Mouse (Mus musculus) testis, adult 2 months (tissue): ENCODE measurements around the gene Gm11596. TPM values are rescaled to one million over a fixed set of nuclear protein-coding genes. Genes with fewer than 3 reads are reported as not detected.
"Not testable (repeated sequence)": the region's sequence is repeated elsewhere in the genome, so short reads cannot be mapped to it uniquely, and the experiment has no call there.

ENCODE experiments used
- H3K27ac ChIP-seq: fragments of 200-500 bp; 2 replicates; pipeline ENCODE4 v1.5.1; 2012; ENCODE audit warnings: low read depth, low read length; ENCODE audit not compliant: control insufficient read depth, insufficient read depth
- H3K27me3 ChIP-seq: fragments of 200-500 bp; 2 replicates; pipeline ENCODE4 v1.6.1; 2012; ENCODE audit warnings: mild to moderate bottlenecking, low read length, moderate library complexity; ENCODE audit not compliant: control insufficient read depth, insufficient read depth
- H3K36me3 ChIP-seq: fragments of 200-500 bp; 2 replicates; pipeline ENCODE4 v1.6.1; 2012; ENCODE audit warnings: mild to moderate bottlenecking, low read length; ENCODE audit not compliant: control insufficient read depth, insufficient read depth
- H3K4me1 ChIP-seq: fragments of 200-500 bp; 2 replicates; pipeline ENCODE4 v1.6.1; 2012; ENCODE audit warnings: low read length; ENCODE audit not compliant: control insufficient read depth, insufficient read depth
- H3K4me3 ChIP-seq: fragments of 200-500 bp; 2 replicates; pipeline ENCODE4 v1.5.1; 2012; ENCODE audit warnings: low read depth, mild to moderate bottlenecking, low read length, moderate library complexity, mixed read lengths; ENCODE audit not compliant: control insufficient read depth
- CTCF ChIP-seq: fragments of 200-500 bp; IDR thresholded peaks from 2 replicates; pipeline ENCODE4 v1.5.1; 2012; ENCODE audit warnings: low read depth, mild to moderate bottlenecking, inconsistent platforms, low read length, moderate library complexity; ENCODE audit not compliant: control insufficient read depth, insufficient read depth, insufficient replicate concordance
- POLR2A ChIP-seq: fragments of 200-500 bp; IDR thresholded peaks from 2 replicates; pipeline ENCODE4 v1.6.1; 2012; ENCODE audit warnings: low read depth, mild to moderate bottlenecking, inconsistent platforms, low read length, moderate library complexity; ENCODE audit not compliant: control insufficient read depth
- polyA plus RNA-seq: library from polyadenylated mRNA; depleted of rRNA; stranded (reverse); fragments of >200 nt; gene quantifications from 2 replicates; pipeline ENCODE4 v1.2.3, GENCODE M21; 2012; rRNA removed

Gm11596 gene
- polyA plus RNA-seq: not detected in 2 replicates

DNA sequence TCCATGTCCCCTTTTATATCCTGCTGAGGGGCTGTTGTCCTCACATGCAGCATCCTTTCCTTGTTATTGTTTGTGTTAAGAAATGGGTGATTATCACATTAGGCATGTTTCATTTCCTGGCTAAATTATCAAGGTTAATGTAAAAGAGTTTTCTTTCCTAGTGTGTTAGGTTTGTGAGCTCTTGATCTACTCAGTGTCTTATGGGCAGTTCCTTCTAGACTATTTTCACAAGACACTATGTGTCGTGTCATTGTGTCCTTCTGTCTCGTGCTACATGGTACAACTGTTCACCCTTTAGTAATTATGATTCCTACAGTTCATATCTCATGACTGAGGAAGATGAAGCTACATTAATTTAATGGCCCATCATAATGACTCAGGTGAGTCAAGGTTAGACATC lies at the start of gene Gm11596:
TSS of gene Gm11596 (minus strand) at position 101 of the 400 bp plus-strand sequence.
- no peak within 1 kb of the TSS for H3K27ac ChIP-seq
- no peaks in the 10 kb centered on the region for H3K36me3 ChIP-seq
- no peaks in the 10 kb centered on the region for H3K27me3 ChIP-seq
- no peaks in the 10 kb centered on the region for H3K4me1 ChIP-seq
- no peak within 1 kb of the TSS for H3K4me3 ChIP-seq
- TF ChIP-seq POLR2A: no peak
- no peak for TF ChIP-seq CTCF

DNA sequence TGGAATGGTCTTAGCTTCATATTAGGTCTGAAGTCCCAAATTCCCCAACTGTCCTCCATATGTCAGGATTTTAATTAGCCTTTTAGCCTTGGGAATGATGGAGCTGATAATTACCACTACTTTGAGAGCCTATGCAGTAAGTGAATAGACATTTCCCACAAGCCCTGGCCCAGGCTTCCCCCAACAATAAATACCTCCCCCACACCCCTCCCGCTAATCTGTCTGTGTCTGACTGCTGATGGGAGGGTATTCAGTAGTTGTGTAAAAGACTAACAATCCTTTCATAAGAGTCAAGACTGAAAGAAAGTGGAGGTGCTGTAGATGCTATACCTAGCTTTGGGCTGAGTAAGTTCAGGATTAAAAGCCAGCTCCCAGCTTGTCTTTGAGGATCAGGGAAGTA lies 48.9 kb upstream of the Gm11596 start:
- TF ChIP-seq POLR2A (no peak), CTCF (no peak)
- no peaks in the 10 kb centered on the region for H3K27me3 ChIP-seq
- H3K4me3 ChIP-seq: no peak overlapping the region
- no peaks in the 10 kb centered on the region; the same call in none of the 2 replicates for H3K4me1 ChIP-seq
- H3K27ac ChIP-seq: no peak overlapping the region
- H3K36me3 ChIP-seq: no peaks in the 10 kb centered on the region

DNA sequence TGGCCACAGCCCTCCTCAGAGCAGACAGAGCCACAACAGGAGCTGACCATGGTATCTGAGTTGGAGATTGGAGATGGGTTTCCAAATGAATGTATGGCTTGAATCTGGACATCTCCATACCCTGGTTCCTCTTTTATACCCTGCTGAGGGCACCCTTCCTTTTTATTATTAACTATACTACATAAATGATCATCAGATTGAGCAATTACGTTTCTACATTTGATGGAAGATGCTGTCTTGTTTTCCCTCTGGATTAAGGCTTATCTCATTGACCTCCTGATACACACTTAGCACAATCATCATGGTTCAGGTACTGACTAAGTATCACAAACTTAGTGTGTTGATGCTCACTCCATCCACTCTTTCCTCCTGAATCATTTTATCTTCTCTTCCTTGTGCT lies 44.7 kb upstream of the Gm11596 start, which contains the start of gene 2300003K06Rik:
TSS of gene 2300003K06Rik (minus strand) at position 101 of the 400 bp plus-strand sequence.
- Histone ChIP-seq H3K27ac (no peak within 1 kb of the TSS), H3K36me3 (no peaks in the 10 kb centered on the region)

DNA sequence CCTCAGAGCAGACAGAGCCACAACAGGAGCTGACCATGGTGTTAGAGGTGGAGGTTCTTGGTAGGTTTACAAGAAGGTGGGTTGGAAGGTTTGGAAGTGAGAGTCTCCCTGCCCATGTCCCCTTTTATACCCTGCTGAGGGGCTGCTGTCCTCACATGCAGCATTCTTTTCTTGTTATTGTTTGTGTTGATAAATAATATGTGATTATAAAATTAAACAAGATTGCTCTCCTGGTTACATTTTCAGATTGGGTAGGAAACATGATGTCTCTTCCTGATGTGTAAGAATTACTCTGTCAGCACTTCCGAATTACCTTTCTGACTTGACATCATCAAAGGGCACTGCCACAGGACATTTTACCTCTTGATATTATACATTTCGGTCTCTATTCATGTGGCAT lies 22.3 kb upstream of the Gm11596 start, which contains the start of gene Gm11564:
TSS of gene Gm11564 (minus strand) at position 101 of the 400 bp plus-strand sequence.
- H3K27ac ChIP-seq, H3K27me3 ChIP-seq, H3K4me3 ChIP-seq, H3K4me1 ChIP-seq, H3K36me3 ChIP-seq: not testable (repeated sequence)

More for the DNA sequence above, 44.7 kb upstream of the Gm11596 start, which contains the start of gene 2300003K06Rik:
- no peak for TF ChIP-seq CTCF
- TF ChIP-seq POLR2A: no peak
- no peak within 1 kb of the TSS for H3K4me3 ChIP-seq
- no peaks in the 10 kb centered on the region for H3K27me3 ChIP-seq
- no peaks in the 10 kb centered on the region; the same call in none of the 2 replicates for H3K4me1 ChIP-seq

DNA sequence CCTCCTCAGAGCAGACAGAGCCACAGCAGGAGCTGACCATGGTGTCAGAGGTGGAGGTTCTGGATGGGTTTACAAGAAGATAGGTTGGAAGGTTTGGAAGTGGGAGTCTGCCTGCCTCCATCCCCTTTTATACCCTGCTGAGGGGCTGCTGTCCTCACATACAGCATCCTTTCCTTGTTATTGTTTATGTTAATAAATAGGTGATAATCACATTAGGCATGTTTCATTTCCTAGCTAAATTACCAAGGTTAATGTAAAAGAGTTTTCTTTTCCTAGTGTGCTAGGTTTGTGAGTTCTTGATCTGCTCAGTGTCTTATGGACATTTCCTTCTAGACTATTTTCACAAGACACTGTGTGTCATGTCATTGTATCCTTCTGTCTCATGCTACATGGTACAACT lies 16.5 kb upstream of the Gm11596 start, which contains the start of gene Krtap4-13:
TSS of gene Krtap4-13 (minus strand) at position 101 of the 400 bp plus-strand sequence.
- H3K36me3 ChIP-seq, H3K4me1 ChIP-seq, H3K27ac ChIP-seq, H3K27me3 ChIP-seq, H3K4me3 ChIP-seq: not testable (repeated sequence)

DNA sequence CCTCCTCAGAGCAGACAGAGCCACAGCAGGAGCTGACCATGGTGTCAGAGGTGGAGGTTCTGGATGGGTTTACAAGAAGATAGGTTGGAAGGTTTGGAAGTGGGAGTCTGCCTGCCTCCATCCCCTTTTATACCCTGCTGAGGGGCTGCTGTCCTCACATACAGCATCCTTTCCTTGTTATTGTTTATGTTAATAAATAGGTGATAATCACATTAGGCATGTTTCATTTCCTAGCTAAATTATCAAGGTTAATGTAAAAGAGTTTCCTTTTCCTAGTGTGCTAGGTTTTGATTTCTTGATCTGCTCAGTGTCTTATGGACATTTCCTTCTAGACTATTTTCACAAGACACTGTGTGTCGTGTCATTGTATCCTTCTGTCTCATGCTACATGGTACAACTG lies 11.1 kb upstream of the Gm11596 start, which contains the start of gene Gm11554:
TSS of gene Gm11554 (minus strand) at position 101 of the 400 bp plus-strand sequence.
- H3K4me3 ChIP-seq, H3K27ac ChIP-seq, H3K27me3 ChIP-seq, H3K4me1 ChIP-seq, H3K36me3 ChIP-seq: not testable (repeated sequence)

DNA sequence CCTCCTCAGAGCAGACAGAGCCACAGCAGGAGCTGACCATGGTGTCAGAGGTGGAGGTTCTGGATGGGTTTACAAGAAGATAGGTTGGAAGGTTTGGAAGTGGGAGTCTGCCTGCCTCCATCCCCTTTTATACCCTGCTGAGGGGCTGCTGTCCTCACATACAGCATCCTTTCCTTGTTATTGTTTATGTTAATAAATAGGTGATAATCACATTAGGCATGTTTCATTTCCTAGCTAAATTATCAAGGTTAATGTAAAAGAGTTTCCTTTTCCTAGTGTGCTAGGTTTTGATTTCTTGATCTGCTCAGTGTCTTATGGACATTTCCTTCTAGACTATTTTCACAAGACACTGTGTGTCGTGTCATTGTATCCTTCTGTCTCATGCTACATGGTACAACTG lies 5.6 kb upstream of the Gm11596 start, which contains the start of gene Gm11569:
TSS of gene Gm11569 (minus strand) at position 101 of the 400 bp plus-strand sequence.
- H3K36me3 ChIP-seq, H3K4me3 ChIP-seq, H3K4me1 ChIP-seq, H3K27ac ChIP-seq, H3K27me3 ChIP-seq: not testable (repeated sequence)

DNA sequence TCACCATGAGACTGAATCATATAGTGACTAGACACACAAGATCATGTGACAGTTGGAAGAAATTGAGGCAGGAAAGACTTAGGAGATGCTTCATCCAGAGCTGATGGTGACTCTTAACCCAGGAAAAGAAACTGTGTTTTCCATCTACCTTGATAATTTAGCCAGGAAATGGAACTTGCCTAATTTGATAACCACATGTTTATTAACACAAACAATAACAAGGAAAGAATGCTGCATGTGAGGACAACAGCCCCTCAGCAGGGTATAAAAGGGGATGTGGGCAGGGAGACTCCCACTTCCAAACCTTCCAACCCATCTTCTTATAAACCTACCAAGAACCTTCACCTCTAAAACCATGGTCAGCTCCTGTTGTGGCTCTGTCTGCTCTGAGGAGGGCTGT lies 8.4 kb downstream of the Gm11596 start, which contains the start of gene Krtap4-9:
TSS of gene Krtap4-9 (plus strand) at position 301 of the 400 bp plus-strand sequence.
- not testable (repeated sequence) for H3K27ac ChIP-seq, H3K4me1 ChIP-seq, H3K36me3 ChIP-seq, H3K4me3 ChIP-seq, H3K27me3 ChIP-seq
